Mouse (Mus musculus): Measurements from ENCODE around the gene Dao.

GRCm38 (mm10) chr5:114043800-114044199 is 40.3 kb downstream of the Dao start:
- TF ChIP-seq CTCF (IDR thresholded peaks at IDR 0.05; ENCODE audit: low read depth, low read length) (no peak), POLR2A (IDR thresholded peaks at IDR 0.05; ENCODE audit: borderline replicate concordance, low read depth, low read length) (no peak)

Data from bone marrow macrophage, adult 2 months (primary cell).